Mouse (Mus musculus) urinary bladder, postnatal 36 days (tissue): Measurements from ENCODE around the gene Col23a1.

Experiments used
- DNase-seq, 2 experiments: peaks; one replicate each; pipeline ENCODE4 v3.0.0; 2022; ENCODE audit warnings: low spot score in 2 of 2, mixed read lengths in 1 of 2

Col23a1 gene

GRCm38 (mm10) chr11:51289564-51290041, at the start of gene Col23a1:
Gene Col23a1, plus strand, starts transcription at chr11:51289920.
- peak; percentile 66 to 68 for DNase-seq

GRCm38 (mm10) chr11:51242897-51243296, 46.8 kb upstream of the Col23a1 start:
- no peak for DNase-seq

DNA sequence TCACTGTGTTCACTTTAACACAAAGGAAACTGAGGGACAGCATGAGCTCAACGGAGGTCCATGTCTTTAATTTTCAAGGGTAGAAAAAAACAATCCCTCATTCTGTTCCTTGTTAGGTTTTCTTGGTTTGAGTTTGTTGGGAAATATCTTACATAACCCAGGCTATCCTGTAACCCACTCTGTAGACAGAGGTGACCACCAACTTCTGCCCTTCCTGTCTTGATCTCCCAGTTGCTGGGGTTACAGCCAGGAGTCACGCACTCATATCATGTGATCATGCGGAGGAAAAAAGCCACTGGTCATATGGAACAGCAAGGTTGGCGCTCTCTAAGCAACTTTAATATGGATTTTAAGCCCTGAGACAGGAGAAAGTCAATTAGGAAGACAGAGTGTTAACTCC, 32.7 kb upstream of the Col23a1 start:
- no peak for DNase-seq

DNA sequence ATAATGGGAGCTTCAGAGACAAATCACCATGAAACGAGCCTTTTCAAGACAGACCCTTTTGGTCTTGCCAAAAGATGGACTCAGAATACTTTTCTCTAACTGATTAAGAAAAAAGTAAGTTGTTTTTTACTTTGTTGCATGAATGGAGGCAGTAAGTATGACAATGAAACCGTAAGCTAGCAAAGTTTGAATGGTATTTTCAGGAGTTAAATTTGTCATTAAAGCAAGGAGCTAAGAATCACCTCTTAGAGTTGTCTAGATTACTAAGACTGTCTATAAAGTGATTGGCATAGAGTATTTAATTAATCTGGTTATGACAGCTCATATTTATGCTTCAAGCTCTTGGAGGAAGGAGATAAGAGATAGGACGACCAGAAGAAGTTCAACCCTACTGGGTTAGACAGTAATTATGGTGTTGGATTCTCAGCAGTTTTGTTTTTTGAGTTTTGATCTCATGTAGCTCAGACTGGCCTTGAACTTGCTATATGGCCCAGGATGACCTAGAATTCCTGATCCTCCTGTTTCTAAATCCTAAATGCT, 28.0 kb upstream of the Col23a1 start, which contains the start of gene Clk4:
Gene Clk4 (plus strand): TSS at position 51 of the 540 bp plus-strand sequence.
- DNase-seq: no peak

DNA sequence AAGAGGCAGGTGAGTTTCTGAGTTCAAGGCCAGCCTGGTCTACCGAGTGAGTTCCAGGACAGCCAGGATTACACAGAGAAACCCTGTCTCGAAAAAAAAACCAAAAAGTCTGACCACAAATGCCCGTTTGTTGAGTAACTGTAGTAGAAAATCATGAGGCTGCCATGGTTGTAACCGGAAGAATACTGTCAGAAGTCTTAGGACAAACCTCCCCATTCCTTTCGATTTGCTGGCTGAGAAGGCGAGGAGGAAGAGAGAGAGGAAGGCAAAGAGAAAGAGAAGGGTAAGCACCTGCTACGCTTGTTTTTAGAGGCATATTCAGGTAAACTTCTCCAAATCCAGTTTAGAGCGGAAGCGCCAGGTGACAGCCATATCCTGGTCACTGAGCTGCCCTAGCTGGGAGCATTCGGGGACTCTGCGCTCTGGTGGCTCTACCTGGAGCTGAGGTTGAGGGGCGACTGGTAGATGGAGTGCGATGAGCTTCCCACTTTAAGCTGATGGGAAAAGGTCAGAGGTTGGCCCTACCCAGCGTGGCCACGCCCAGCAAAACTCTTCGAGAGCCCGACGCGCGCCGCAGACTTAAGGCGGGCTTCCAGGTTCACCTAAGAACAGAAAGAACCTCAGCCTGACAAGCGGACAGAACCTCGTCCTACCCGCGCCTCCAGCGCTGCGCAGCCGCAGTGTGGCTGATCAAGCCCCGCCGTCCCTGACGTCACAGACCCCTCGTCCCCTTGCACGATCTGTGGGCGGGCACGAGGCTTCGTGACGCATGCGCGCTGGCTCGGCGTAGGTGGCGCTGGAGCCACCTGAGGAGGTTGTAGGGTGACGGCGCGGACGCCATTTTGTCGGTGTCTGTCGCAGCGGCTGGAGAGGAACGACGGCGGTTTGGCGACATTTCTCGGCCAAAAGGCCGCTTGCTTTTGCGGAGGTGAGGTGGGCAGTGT, 27.1 kb upstream of the Col23a1 start, which contains the start of gene BC049762:
Gene BC049762 (minus strand): TSS at position 705 of the 944 bp plus-strand sequence.
- peak; percentile 98 to 99 for DNase-seq

GRCm38 (mm10) chr11:51263286-51263831, 26.4 kb upstream of the Col23a1 start:
- DNase-seq: peak in 1 of 2 experiments; percentile 57

GRCm38 (mm10) chr11:51264352-51264751, 25.4 kb upstream of the Col23a1 start:
- peak; percentile 19 to 41 for DNase-seq

DNA sequence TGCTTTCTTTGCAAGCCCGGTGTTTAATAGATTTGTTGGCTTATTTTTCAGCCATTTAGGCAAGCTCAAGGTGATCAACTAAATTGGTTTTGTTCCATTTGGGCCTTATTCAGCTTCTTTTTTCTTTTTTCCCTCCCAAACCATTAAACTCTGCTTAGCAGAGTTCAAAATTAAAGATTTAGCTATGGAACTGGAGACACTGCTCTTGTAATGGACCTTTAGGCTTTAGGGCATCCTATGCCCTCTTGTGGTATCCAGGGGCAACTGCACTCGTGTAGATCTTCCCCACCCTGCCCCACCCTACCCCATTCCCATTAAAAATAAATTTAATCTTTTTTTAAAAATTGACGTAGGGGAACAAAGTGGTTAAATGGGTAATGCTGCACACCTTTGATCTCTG, 24.4 kb upstream of the Col23a1 start:
- no peak for DNase-seq

GRCm38 (mm10) chr11:51274418-51274817, 15.3 kb upstream of the Col23a1 start:
- DNase-seq: no peak

GRCm38 (mm10) chr11:51290066-51290955, 591 bp downstream of the Col23a1 start:
- DNase-seq: peak; percentile 8 to 16

- DNase-seq: no peak
Measured at GRCm38 (mm10) chr11:51293956-51294530, 4.3 kb downstream of the Col23a1 start.

DNA sequence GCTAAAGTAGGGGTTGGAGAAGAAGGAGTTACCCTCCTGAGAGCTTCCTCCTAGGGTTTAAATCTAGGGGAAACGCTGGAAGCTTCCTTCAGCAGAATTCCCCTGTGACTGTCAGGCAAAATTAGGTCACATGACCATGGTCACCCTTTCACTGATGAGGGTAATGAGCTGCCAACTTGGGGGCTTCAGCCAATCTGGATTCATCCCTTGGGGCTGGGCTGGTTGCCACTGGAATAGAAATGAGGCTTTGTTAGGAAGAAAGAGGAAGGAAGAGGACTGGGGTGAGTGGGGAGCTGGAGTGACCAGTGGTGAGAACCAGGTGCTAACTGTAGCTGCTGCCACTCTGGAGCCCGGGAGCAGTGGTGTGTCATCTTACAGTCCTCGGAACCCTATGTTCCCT, 6.0 kb downstream of the Col23a1 start:
- no peak for DNase-seq

DNA sequence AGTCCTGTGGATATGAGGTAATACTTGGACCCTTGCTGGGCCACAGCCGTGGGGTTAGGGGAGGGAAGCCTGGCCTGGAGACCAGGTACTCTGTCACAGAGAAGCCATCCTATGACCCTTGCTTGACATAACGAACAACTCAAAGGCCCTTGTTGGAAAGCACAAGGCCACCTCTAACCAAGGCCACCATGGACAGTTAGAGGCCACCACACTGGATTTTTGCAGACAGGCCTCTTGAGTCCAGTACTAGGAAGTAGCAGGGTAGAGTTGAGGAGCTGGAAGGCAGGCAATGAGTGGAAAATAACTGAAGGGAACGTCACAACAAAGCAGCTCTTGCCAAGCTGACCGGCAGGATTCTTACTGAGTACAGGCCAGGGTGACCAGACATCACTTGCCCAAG, 9.0 kb downstream of the Col23a1 start:
- no peak for DNase-seq

DNA sequence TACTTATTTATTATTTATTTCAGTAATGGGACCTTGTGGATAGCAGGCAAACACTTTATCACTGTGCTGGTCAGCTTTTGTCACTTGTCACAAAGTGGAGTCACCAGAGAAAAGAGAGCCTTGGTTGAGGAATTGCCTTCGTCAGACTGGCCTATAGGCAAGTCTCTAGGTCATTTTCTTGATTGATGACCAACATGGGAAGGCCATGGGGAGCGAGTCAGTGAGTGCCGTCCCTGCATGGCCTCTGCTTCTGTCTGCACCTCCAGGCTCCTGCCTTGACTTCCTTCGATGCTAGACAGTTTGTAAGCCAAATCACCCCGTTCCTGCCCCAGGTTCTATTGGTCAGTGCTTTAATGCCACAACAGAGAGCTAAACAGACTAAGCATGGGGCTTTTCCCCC, 12.7 kb downstream of the Col23a1 start:
- no peak for DNase-seq

DNA sequence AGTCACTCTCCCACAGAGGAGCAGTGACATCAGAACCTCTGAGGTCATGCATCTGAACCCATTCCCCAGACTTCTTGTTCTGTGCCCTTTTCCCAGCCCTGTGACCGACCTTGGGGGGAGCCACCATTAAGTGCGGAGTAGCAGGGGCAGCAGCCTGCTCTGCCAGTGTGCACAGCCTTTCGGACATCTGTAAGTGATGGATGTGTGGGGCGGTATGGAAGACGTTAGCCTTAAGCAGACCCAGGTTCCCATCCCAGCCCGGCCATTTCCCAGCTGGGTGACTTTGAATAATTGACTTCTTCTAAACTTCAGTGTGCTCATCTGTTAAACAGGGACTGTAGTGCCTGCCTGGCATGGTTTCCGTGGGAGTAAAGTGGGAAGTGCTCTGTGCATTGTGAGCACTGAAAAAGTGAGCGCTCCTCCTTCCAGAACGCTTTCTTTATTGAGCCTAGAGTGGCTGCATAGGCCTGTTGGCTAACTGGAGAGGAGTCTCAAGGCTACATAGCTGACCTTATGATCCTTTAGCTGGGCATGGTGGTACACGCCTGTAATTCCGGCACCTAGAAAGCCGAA, 14.3 kb downstream of the Col23a1 start:
- DNase-seq: no peak

GRCm38 (mm10) chr11:51308306-51308705, 18.6 kb downstream of the Col23a1 start:
- DNase-seq: no peak

- no peak for DNase-seq
Measured at GRCm38 (mm10) chr11:51311846-51312245, 22.1 kb downstream of the Col23a1 start.

- no peak for DNase-seq
Measured at GRCm38 (mm10) chr11:51315991-51316810, 26.5 kb downstream of the Col23a1 start.

DNA sequence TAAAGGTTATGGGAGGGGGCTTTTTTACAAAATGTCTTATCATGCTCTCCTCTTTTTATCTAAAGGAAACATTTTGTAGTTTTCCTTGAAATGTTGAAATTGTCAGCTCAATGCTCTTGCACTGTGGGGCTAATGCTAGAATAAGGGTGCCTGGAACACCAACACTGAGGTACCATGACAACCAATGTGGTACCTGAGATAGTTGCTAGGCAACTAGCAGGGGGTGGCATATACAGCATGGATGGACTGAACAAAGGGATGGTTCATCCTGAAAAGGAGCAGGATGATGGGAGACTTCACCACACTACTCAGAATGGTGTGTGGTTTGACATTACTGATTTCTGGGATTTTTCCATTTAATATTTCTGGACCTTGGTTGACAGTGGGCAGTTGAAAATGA, 30.9 kb downstream of the Col23a1 start:
- no peak for DNase-seq

GRCm38 (mm10) chr11:51326908-51327307, 37.2 kb downstream of the Col23a1 start:
- no peak for DNase-seq
